Mouse (Mus musculus): ENCODE measurements around the gene Mup12. TPM values are rescaled to one million over a fixed set of nuclear protein-coding genes. Genes with fewer than 3 reads are reported as not detected.

Gene Mup12
- not detected in 2 replicates for polyA plus RNA-seq (2012; rRNA removed)

GRCm38 (mm10) chr4:60741226-60741625 lies at the start of gene Mup12:
Gene Mup12 (minus strand): TSS chr4:60741326.

Other genes starting within 250 kb of the Mup12 start
- gene Mup1, start 239.4 kb downstream of the Mup12 start, polyA plus RNA-seq (2012; rRNA removed) = not detected in 2 replicates
- gene Mup10, start 159.1 kb downstream of the Mup12 start, polyA plus RNA-seq (2012; rRNA removed) = not detected in 2 replicates
- not detected in 2 replicates for gene Mup11, start 78.9 kb downstream of the Mup12 start, polyA plus RNA-seq (2012; rRNA removed)
- not detected in 2 replicates for gene Mup22, start 80.1 kb upstream of the Mup12 start, polyA plus RNA-seq (2012; rRNA removed)

All from colon, adult 2 months (tissue).